Mouse (Mus musculus) liver, embryonic 11.5 days (tissue): ENCODE measurements around the gene Olfr597. TPM values are rescaled to one million over a fixed set of nuclear protein-coding genes. Genes with fewer than 3 reads are reported as not detected.
"Not testable (repeated sequence)": the region's sequence is repeated elsewhere in the genome, so short reads cannot be mapped to it uniquely, and the experiment has no call there.

Experiments used
- ATAC-seq: fragments of 200-750 bp; cut with Nextera tagmentation; replicated peaks from 2 replicates; pipeline ENCODE4 v1.8.0; 2017; ENCODE audit warnings: moderate number of reproducible peaks, mild to moderate bottlenecking, moderate TSS enrichment, moderate library complexity; ENCODE audit not compliant: low FRiP score
- DNase-seq: peaks from one replicate; pipeline ENCODE4 v3.0.0-alpha.2; 2017; ENCODE audit warnings: low spot score
- H3K27ac ChIP-seq: fragments of 300-500 bp; sonication (generic); 2 replicates; pipeline ENCODE4 v1.5.1; 2014; ENCODE audit warnings: mild to moderate bottlenecking, low read depth, low read length, control low read depth
- H3K27me3 ChIP-seq: fragments of 300-500 bp; sonication (generic); replicated peaks from 2 replicates; pipeline ENCODE4 v1.6.1; 2014; ENCODE audit warnings: low read length, mixed read lengths; ENCODE audit not compliant: control insufficient read depth, insufficient read depth
- H3K36me3 ChIP-seq: fragments of 300-500 bp; sonication (generic); 2 replicates; pipeline ENCODE4 v1.6.1; 2014; ENCODE audit warnings: mild to moderate bottlenecking, low read length, moderate library complexity, mixed read lengths; ENCODE audit not compliant: control insufficient read depth, insufficient read depth
- H3K4me1 ChIP-seq: fragments of 300-500 bp; sonication (generic); replicated peaks from 2 replicates; pipeline ENCODE4 v1.6.1; 2014; ENCODE audit warnings: low read length, mixed read lengths; ENCODE audit not compliant: control insufficient read depth, insufficient read depth
- H3K4me2 ChIP-seq: fragments of 300-500 bp; sonication (generic); 2 replicates; pipeline ENCODE4 v1.6.1; 2014; ENCODE audit warnings: mild to moderate bottlenecking, control low read depth, moderate library complexity
- H3K4me3 ChIP-seq: fragments of 300-500 bp; sonication (generic); 2 replicates; pipeline ENCODE4 v1.5.1; 2014; ENCODE audit warnings: low read depth, low read length, control low read depth
- H3K9ac ChIP-seq: fragments of 300-500 bp; sonication (generic); 2 replicates; pipeline ENCODE4 v1.6.1; 2014; ENCODE audit warnings: low read depth, low read length, control low read depth
- H3K9me3 ChIP-seq: fragments of 300-500 bp; sonication (generic); 2 replicates; pipeline ENCODE4 v1.6.1; 2016; ENCODE audit warnings: low read length, inconsistent platforms, mixed read lengths; ENCODE audit not compliant: control insufficient read depth
- WGBS: fragments of 180-500 bp; shearing (Covaris S2); extraction: QIAGEN DNeasy Blood & Tissue Kit; methylation state at CpG from one replicate; pipeline ENCODE4 v1.1.7; 2014; 5-methylcytosine and 5-hydroxymethylcytosine counted together
- microRNA-seq: library from miRNA; unstranded; fragments of <30 nt; microRNA quantifications from one replicate; pipeline ENCODE4, GENCODE M21; 2017; ENCODE audit warnings: borderline number of aligned reads
- polyA plus RNA-seq: library from polyadenylated mRNA; unstranded; fragments of >200 nt; fragmentation: Nextera tagmentation; extraction: Ambion mirVana; gene quantifications from 2 replicates; pipeline ENCODE4 v1.2.1, GENCODE M21; 2014

Gene Olfr597
- polyA plus RNA-seq: not detected in 2 replicates

- H3K4me1 ChIP-seq, ATAC-seq, H3K4me2 ChIP-seq, H3K4me3 ChIP-seq, H3K9me3 ChIP-seq, H3K36me3 ChIP-seq, H3K9ac ChIP-seq, DNase-seq, H3K27me3 ChIP-seq, H3K27ac ChIP-seq: not testable (repeated sequence)
- WGBS: 77% methylated on average over 2 of the region's 2 CpGs
Measured at GRCm38 (mm10) chr7:103316015-103316414, at the start of gene Olfr597. Olfr597 (plus strand) TSS chr7:103316315.

DNA sequence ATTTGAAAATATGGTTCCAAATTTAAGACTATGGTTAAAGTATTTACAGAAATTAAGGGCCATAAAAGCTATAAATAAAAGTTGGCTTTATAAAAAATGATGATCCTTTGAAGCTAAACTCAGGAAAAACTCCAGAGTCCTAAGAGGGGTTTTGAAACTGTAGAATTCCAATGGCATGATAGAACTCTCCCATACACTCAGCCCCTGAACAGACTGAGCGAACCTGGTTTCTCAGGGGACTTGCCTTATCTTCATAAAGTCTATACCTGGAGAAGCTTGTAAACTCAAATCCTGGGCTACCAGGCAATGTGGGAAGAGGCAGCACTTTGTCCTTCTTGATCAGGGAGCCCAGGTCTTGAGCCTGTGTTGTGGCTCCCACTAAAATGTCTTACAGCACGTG lies 10.8 kb upstream of the Olfr597 start, which contains the start of gene Olfr596:
TSS of gene Olfr596 (plus strand) at position 301 of the 400 bp plus-strand sequence.
- DNase-seq: not testable (repeated sequence)

GRCm38 (mm10) chr7:103323268-103323667 lies 7.2 kb downstream of the Olfr597 start, which contains the start of gene Olfr598:
Olfr598 (plus strand) TSS chr7:103323568.
- H3K9ac ChIP-seq: no peak within 1 kb of the TSS
- no peaks in the 10 kb centered on the region for H3K9me3 ChIP-seq
- no peaks in the 10 kb centered on the region for H3K36me3 ChIP-seq
- ATAC-seq: no peak
- no peaks in the 10 kb centered on the region for H3K4me1 ChIP-seq
- H3K4me3 ChIP-seq: no peak within 1 kb of the TSS
- H3K27me3 ChIP-seq: no peaks in the 10 kb centered on the region
- H3K4me2 ChIP-seq: no peak within 1 kb of the TSS
- no peak within 1 kb of the TSS for H3K27ac ChIP-seq
- DNase-seq: no peak

More for the DNA sequence above, 10.8 kb upstream of the Olfr597 start, which contains the start of gene Olfr596:
- H3K27ac ChIP-seq, H3K4me2 ChIP-seq, H3K4me1 ChIP-seq, H3K9ac ChIP-seq, ATAC-seq, H3K36me3 ChIP-seq, H3K27me3 ChIP-seq, H3K9me3 ChIP-seq, H3K4me3 ChIP-seq: not testable (repeated sequence)
- 94% methylated on average over 2 of the region's 2 CpGs for WGBS

GRCm38 (mm10) chr7:103335617-103336016 lies 19.5 kb downstream of the Olfr597 start, which contains the start of gene Olfr599:
Olfr599 (plus strand) TSS chr7:103335917.
- Histone ChIP-seq H3K36me3 (no peaks in the 10 kb centered on the region), H3K27ac (no peak within 1 kb of the TSS), H3K27me3 (no peaks in the 10 kb centered on the region), H3K9me3 (no peaks in the 10 kb centered on the region), H3K4me2 (no peak within 1 kb of the TSS), H3K4me1 (no peaks in the 10 kb centered on the region), H3K4me3 (no peak within 1 kb of the TSS), H3K9ac (no peak within 1 kb of the TSS)
- WGBS: 85% methylated on average over 1 of the region's 1 CpGs
- ATAC-seq (no peak), DNase-seq (no peak)

DNA sequence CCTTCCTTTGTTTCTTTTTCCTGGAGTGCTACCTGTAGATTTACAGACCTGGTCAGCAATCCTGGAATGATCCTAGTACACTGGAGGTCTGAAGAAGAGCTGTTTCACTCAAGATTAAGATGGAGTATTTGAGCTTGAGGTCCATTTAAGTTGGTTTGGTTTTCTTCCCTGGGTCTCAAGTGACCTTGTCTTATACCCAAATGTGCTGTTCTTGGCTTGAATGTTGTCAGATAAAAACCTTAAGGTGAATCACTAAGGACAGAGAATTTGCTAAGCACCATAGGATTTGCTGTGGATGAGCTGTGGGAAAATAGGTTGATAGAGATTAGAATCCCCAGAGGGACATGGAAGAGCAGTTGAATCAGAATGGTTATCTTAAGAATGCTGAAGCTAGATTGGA lies 33.5 kb downstream of the Olfr597 start, which contains the start of gene Olfr600:
TSS of gene Olfr600 (minus strand) at position 101 of the 400 bp plus-strand sequence.
- Histone ChIP-seq H3K9ac (no peak within 1 kb of the TSS), H3K27me3 (no peaks in the 10 kb centered on the region)

GRCm38 (mm10) chr7:103362555-103362954 lies 46.4 kb downstream of the Olfr597 start, which contains the start of gene Olfr601:
Olfr601 (minus strand) TSS chr7:103362655.
- H3K9me3 ChIP-seq: no peaks in the 10 kb centered on the region
- no peaks in the 10 kb centered on the region for H3K4me1 ChIP-seq
- H3K36me3 ChIP-seq: no peaks in the 10 kb centered on the region
- no peak within 1 kb of the TSS for H3K4me2 ChIP-seq
- H3K27me3 ChIP-seq: no peaks in the 10 kb centered on the region
- no peak within 1 kb of the TSS for H3K27ac ChIP-seq
- DNase-seq (no peak), ATAC-seq (no peak)
- no peak within 1 kb of the TSS for H3K4me3 ChIP-seq
- 81% methylated on average over 1 of the region's 1 CpGs for WGBS
- no peak within 1 kb of the TSS for H3K9ac ChIP-seq

More for the DNA sequence above, 33.5 kb downstream of the Olfr597 start, which contains the start of gene Olfr600:
- H3K36me3 ChIP-seq: no peaks in the 10 kb centered on the region
- no peaks in the 10 kb centered on the region for H3K9me3 ChIP-seq
- H3K4me3 ChIP-seq: no peak within 1 kb of the TSS
- ATAC-seq (no peak), DNase-seq (no peak)
- no peaks in the 10 kb centered on the region for H3K4me1 ChIP-seq
- no peak within 1 kb of the TSS for H3K27ac ChIP-seq
- no peak within 1 kb of the TSS for H3K4me2 ChIP-seq

Small RNA genes within 50 kb of the gene (microRNA-seq; reads per million reads assigned to microRNA genes)
- gene Gm23550: not detected

Other genes with a start within 250 kb of the Olfr597 start
- gene Olfr584, start 234.4 kb upstream of the Olfr597 start, polyA plus RNA-seq: not detected in 2 replicates
- not detected in 2 replicates for gene Olfr585, start 218.6 kb upstream of the Olfr597 start, polyA plus RNA-seq
- gene Olfr586, start 190.7 kb upstream of the Olfr597 start, polyA plus RNA-seq: not detected in 2 replicates
- gene Olfr588-ps1, start 175.4 kb upstream of the Olfr597 start, polyA plus RNA-seq: not detected in 2 replicates
- not detected in 2 replicates for gene Olfr589, start 160.0 kb upstream of the Olfr597 start, polyA plus RNA-seq
- not detected in 2 replicates for gene Olfr591, start 138.0 kb upstream of the Olfr597 start, polyA plus RNA-seq
- gene Olfr592, start 131.5 kb upstream of the Olfr597 start, polyA plus RNA-seq: not detected in 2 replicates
- gene Olfr593, start 104.5 kb upstream of the Olfr597 start, polyA plus RNA-seq: not detected in 2 replicates
- not detected in 2 replicates for gene Olfr594, start 99.3 kb upstream of the Olfr597 start, polyA plus RNA-seq
- not detected in 2 replicates for gene Usp17ld, start 63.8 kb upstream of the Olfr597 start, polyA plus RNA-seq
- gene Olfr596, start 10.7 kb upstream of the Olfr597 start, polyA plus RNA-seq: not detected in 2 replicates
- gene Olfr598, start 7.3 kb downstream of the Olfr597 start, polyA plus RNA-seq: not detected in 2 replicates
- not detected in 2 replicates for gene Olfr599, start 19.6 kb downstream of the Olfr597 start, polyA plus RNA-seq
- gene Olfr600, start 33.4 kb downstream of the Olfr597 start, polyA plus RNA-seq: not detected in 2 replicates
- gene Olfr601, start 46.3 kb downstream of the Olfr597 start, polyA plus RNA-seq: not detected in 2 replicates
- gene Olfr603, start 69.9 kb downstream of the Olfr597 start, polyA plus RNA-seq: not detected in 2 replicates
- not detected in 2 replicates for gene Usp17lc, start 98.8 kb downstream of the Olfr597 start, polyA plus RNA-seq
- not detected in 2 replicates for gene Olfr605, start 129.1 kb downstream of the Olfr597 start, polyA plus RNA-seq
- gene Olfr606, start 132.7 kb downstream of the Olfr597 start, polyA plus RNA-seq: not detected in 2 replicates
- not detected in 2 replicates for gene Olfr607, start 147.8 kb downstream of the Olfr597 start, polyA plus RNA-seq
- not detected in 2 replicates for gene Olfr608, start 153.6 kb downstream of the Olfr597 start, polyA plus RNA-seq
- gene Olfr609, start 181.7 kb downstream of the Olfr597 start, polyA plus RNA-seq: not detected in 2 replicates
- not detected in 2 replicates for gene Olfr610, start 195.8 kb downstream of the Olfr597 start, polyA plus RNA-seq
- not detected in 2 replicates for gene Olfr611, start 204.5 kb downstream of the Olfr597 start, polyA plus RNA-seq
- gene Olfr612, start 226.4 kb downstream of the Olfr597 start, polyA plus RNA-seq: not detected in 2 replicates
- not detected in 2 replicates for gene Olfr613, start 231.8 kb downstream of the Olfr597 start, polyA plus RNA-seq
- gene Olfr615, start 239.8 kb downstream of the Olfr597 start, polyA plus RNA-seq: not detected in 2 replicates